Mouse (Mus musculus) stomach, embryonic 15.5 days (tissue): ENCODE data around the gene Olfr651. TPM values are rescaled to one million over a fixed set of nuclear protein-coding genes. Genes with fewer than 3 reads are reported as not detected.

Experiments
- ATAC-seq: fragments of 200-750 bp; cut with Nextera tagmentation; 2 replicates; pipeline ENCODE4 v1.8.0; 2017; ENCODE audit warnings: low read depth, moderate number of reproducible peaks, moderate TSS enrichment; ENCODE audit not compliant: insufficient read depth, low FRiP score
- H3K27ac ChIP-seq: fragments of 300-500 bp; sonication (generic); 2 replicates; pipeline ENCODE4 v1.5.1; 2015; ENCODE audit warnings: mild to moderate bottlenecking, inconsistent platforms
- H3K27me3 ChIP-seq: fragments of 300-500 bp; sonication (generic); replicated peaks from 2 replicates; pipeline ENCODE4 v1.6.1; 2015; ENCODE audit warnings: inconsistent platforms
- H3K36me3 ChIP-seq: fragments of 300-500 bp; sonication (generic); 2 replicates; pipeline ENCODE4 v1.6.1; 2015; ENCODE audit warnings: inconsistent platforms
- H3K4me1 ChIP-seq: fragments of 300-500 bp; sonication (generic); 2 replicates; pipeline ENCODE4 v1.6.1; 2015; ENCODE audit warnings: inconsistent platforms
- H3K4me2 ChIP-seq: fragments of 300-500 bp; sonication (generic); 2 replicates; pipeline ENCODE4 v1.6.1; 2015; ENCODE audit warnings: mild to moderate bottlenecking, inconsistent platforms
- H3K4me3 ChIP-seq: fragments of 300-500 bp; sonication (generic); replicated peaks from 2 replicates; pipeline ENCODE4 v1.5.1; 2015; ENCODE audit warnings: inconsistent platforms
- H3K9ac ChIP-seq: fragments of 300-500 bp; sonication (generic); 2 replicates; pipeline ENCODE4 v1.6.1; 2015; ENCODE audit warnings: inconsistent platforms
- H3K9me3 ChIP-seq: fragments of 300-500 bp; sonication (generic); 2 replicates; pipeline ENCODE4 v1.6.1; 2016; ENCODE audit warnings: inconsistent platforms
- WGBS: fragments of 180-500 bp; shearing (Covaris S2); methylation state at CpG from one replicate; pipeline ENCODE4 v1.1.7; 2015; 5-methylcytosine and 5-hydroxymethylcytosine counted together
- polyA plus RNA-seq: library from polyadenylated mRNA; unstranded; fragments of >200 nt; fragmentation: Nextera tagmentation; extraction: Ambion mirVana; gene quantifications from 2 replicates; pipeline ENCODE4 v1.2.1, GENCODE M21; 2015

Gene Olfr651
- polyA plus RNA-seq, 1 experiment from 2014 or later = not detected

GRCm38 (mm10) chr7:104603173-104603572 is 53.2 kb downstream of the Olfr651 start:
- Histone ChIP-seq H3K9me3 (no peaks in the 10 kb centered on the region), H3K4me3 (no peak overlapping the region), H3K4me1 (no peaks in the 10 kb centered on the region), H3K27me3 (no peaks in the 10 kb centered on the region), H3K9ac (no peak overlapping the region), H3K36me3 (no peaks in the 10 kb centered on the region), H3K4me2 (no peak overlapping the region), H3K27ac (no peak overlapping the region)
- 3% methylated on average over 3 of the region's 3 CpGs for WGBS
- ATAC-seq = no peak

Other genes starting within 250 kb of the Olfr651 start
- gene Trim12a, start 234.7 kb upstream of the Olfr651 start, polyA plus RNA-seq = 6.2 TPM in 2 replicates
- gene Trim34b, start 220.7 kb upstream of the Olfr651 start, polyA plus RNA-seq = 0.06 TPM in 1 of 2 replicates, not detected in the other
- 2.4 and 2.5 TPM in 2 replicates for gene Trim12c, start 196.8 kb upstream of the Olfr651 start, polyA plus RNA-seq
- gene Trim30b, start 180.2 kb upstream of the Olfr651 start, polyA plus RNA-seq = 0.19 and 0.33 TPM in 2 replicates
- 0.35 and 0.54 TPM in 2 replicates for gene Trim30c, start 149.3 kb upstream of the Olfr651 start, polyA plus RNA-seq
- gene Trim30a, start 84.9 kb upstream of the Olfr651 start, polyA plus RNA-seq = 1.8 and 2.2 TPM in 2 replicates
- gene Trim30d, start 42.3 kb upstream of the Olfr651 start, polyA plus RNA-seq = 0.64 and 0.74 TPM in 2 replicates
- not detected in 2 replicates for gene Olfr652, start 10.8 kb downstream of the Olfr651 start, polyA plus RNA-seq
- not detected in 2 replicates for gene Olfr653, start 27.2 kb downstream of the Olfr651 start, polyA plus RNA-seq
- gene Olfr654, start 36.9 kb downstream of the Olfr651 start, polyA plus RNA-seq = not detected in 2 replicates
- gene Olfr655, start 51.6 kb downstream of the Olfr651 start, polyA plus RNA-seq = not detected in 2 replicates
- not detected in 2 replicates for gene Olfr656, start 63.8 kb downstream of the Olfr651 start, polyA plus RNA-seq
- gene Olfr657, start 74.7 kb downstream of the Olfr651 start, polyA plus RNA-seq = not detected in 2 replicates
- not detected in 2 replicates for gene Olfr658, start 97.2 kb downstream of the Olfr651 start, polyA plus RNA-seq
- not detected in 2 replicates for gene Olfr659, start 116.6 kb downstream of the Olfr651 start, polyA plus RNA-seq
- gene Olfr661, start 136.4 kb downstream of the Olfr651 start, polyA plus RNA-seq = not detected in 2 replicates
- not detected in 2 replicates for gene Usp17le, start 227.3 kb downstream of the Olfr651 start, polyA plus RNA-seq